Mouse (Mus musculus) layer of hippocampus, postnatal 25 days (tissue): ENCODE data around the gene Ranbp9. TPM values are rescaled to one million over a fixed set of nuclear protein-coding genes. Genes with fewer than 3 reads are reported as not detected.

Source experiments
- DNase-seq, 2 experiments: peaks; one replicate each; pipeline ENCODE4 v3.0.0; 2022; ENCODE audit warnings: mixed read lengths in 2 of 2, low spot score in 1 of 2; ENCODE audit errors: extremely low spot score in 1 of 2
- total RNA-seq, 2 experiments: library from RNA; stranded (reverse); gene quantifications; 2 replicates each; pipeline ENCODE4 v1.2.3; 2021

The Ranbp9 gene
- total RNA-seq, 2 experiments from 2014 or later: 81.4 to 82.4 TPM

DNA sequence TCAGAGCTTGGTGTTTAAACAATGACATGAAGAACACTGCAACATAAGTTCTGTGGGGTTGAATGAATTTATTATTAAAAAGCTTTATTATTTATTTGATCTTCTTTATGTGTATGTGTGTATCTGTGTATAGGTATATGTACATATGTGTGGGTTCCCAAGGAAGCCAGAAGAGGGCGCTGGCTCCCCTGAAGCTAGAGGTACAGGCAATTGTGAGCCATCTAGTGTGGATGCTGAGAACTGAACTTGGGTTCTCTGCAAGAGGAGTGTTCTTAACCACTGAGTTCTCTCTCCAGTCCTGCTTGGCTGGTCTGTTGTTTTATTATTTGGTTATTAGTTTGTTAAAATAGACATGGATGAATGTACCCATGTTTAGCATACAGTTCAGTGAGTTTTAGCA lies 108.2 kb downstream of the Ranbp9 start:
- no peak for DNase-seq

DNA sequence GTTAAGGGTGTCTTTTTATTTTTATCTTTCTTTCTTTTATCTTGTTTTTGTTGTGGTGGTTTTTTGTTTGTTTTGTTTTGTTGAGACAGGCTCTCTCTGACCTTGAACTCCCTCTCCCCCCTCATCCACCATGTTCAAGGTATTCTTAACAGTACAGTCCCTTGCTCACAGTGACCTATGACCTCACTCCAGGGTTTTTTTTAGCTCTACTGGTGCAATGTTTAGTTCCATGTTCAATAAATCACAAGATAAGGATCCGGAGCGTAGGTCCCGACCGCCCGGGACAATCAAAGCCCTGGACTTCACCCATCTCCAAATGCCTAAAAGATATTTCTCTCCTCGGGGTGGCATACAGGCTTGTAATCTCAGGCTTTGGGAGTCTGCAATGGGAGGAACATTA lies 111.0 kb downstream of the Ranbp9 start:
- DNase-seq: no peak

DNA sequence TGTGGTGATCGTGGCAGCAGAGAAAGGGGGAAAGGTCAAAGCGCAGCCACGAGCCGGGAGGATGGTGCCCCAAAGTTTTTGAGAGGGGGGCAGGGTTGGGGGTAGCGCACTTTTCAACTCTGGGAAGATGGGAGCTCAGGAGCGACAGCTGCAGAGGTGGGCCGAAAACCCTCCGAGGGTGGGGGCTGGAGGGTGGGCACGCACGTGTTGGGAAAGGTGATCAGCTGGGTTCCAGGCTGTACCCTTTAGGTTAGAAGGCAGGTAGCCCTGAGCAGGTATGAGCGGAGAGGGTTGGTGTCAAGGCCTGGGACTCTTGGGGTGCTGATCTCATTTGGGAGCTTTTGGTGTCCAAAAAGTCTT lies 115.3 kb downstream of the Ranbp9 start:
- no peak for DNase-seq

DNA sequence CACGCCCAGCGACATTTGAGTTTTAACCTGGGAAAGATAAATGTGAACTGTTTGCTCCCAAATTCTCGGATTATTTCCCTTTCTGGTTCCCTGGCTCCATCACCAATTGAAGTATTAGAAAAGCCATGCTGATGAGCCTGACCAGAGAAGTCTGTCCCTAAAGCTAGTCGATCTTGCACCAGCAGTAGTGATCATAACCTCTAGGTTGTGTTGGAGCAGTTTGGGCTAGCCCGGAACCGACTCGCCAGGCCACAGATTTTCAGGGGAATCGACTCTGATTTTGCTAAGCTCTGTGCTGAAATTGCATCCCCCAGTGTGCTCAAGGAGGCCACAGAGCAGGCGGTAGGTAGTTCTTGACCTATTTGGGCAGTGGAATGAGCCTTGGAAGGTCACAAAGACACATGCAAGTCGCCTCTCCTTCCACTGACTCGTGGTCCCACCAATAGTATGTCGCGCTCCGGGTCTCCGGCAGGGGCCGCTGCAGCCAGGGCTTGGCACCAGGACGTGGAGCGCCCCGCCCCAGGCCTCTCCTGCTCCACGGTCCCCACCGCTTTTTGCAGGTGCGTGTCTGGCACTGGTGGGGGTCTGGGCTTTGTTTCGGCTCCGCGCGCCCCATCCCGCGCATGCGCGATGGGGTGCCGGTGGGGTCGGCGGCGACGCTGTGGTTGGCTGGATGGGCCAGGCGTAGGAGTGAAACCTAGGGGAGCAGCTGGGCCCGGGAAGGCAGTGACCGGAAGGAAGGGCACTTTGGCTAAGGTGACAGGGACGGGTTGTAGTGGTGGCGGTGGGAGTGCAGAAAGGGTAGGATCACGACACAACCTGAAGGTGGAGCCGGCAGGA lies 115.9 kb downstream of the Ranbp9 start, which contains the start of gene Sirt5:
Gene Sirt5 (plus strand): TSS at position 512 of the 840 bp plus-strand sequence.
- peak; percentile 82 to 83 for DNase-seq

DNA sequence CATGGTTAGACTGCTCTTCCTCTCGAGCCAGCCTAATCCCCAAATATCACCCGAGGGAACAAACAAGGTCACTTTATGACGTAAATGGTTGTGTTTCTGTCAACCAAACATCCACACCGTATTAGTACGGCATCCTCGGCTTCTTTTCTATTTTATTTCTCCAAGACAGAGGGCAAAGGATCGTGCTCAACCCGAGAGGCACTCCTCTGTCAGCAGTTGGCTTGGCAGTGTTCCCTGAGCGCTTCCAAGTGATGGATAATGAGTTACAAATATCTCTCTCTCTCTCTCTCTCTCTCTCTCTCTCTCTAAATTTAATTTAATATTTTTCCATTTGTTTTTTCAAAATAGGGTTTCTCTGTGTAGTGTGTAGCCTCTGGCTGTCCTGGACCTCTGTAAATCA lies 118.7 kb downstream of the Ranbp9 start:
- no peak for DNase-seq

DNA sequence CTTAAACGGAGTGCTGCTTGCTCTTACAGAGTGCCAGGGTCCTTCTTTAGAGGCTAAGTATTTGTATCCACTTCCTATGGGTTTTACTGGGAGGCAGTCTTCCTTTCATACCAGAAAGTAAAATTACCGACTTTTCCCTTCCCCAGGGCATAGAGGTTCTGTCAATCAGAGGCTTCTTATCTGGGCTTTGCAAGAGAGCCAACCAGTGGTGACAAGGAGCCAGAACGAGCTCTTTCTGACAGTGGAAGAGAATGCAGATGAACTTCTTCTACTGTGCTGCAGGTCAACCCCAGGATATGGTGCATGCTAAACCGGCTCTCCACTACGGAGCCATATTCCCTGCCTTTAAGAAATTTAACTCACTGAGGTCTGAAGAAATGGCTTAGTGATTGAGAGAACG lies 120.5 kb downstream of the Ranbp9 start:
- DNase-seq: no peak

DNA sequence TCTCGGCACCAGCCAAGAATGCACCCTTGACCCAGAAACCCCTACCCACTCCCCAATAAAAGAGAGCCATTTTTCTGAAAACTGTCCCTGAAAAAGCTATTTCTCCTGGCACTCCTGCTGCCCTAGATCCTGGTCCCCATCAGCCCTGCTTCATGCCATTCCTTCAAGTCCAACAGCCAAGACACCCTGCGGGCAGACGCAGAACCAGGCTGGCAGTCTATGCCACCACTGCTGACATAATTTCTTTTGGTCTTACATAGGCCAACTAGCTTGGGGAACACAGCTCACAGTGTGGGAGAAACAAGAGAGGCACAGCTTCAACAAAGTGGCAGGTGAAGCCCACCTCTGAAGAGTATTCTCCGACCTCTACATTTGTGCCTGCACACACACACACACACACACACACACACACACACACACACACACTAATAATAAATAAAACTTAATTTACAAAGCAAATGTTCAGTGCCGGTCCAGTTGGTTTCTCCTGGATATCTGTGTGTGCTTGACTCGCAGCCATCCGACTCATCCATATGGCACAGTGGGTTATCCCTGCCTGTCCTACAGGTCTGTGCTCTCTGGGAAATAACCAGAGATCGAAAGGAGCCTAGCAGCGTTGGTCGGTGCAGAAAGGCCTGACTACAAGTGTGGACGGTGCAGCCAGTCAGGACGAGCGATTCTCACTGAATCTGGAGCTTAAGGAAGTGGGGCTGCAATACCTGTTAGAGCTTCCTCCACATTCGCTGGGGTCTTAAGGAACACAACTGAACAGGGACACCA lies 124.5 kb downstream of the Ranbp9 start:
- no peak for DNase-seq

DNA sequence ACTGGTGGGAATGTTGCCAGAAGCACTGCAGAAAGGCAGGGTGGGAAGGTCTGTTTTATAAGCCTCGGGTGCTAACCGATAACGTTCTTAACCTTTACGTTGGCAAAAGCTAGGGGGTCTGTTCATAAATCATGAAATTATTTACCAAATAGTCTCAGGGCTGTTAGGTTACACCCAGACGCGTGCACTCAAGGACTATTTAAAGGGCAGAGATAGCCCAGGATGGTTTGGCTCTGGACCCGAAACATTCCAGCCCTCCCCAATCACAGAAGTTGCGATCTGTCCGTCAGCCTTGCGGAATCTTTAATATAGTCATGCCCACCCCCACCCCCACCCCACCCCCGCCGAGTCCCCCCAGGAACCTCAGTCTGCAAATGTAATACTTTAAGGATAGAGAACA lies 126.7 kb downstream of the Ranbp9 start:
- no peak for DNase-seq

DNA sequence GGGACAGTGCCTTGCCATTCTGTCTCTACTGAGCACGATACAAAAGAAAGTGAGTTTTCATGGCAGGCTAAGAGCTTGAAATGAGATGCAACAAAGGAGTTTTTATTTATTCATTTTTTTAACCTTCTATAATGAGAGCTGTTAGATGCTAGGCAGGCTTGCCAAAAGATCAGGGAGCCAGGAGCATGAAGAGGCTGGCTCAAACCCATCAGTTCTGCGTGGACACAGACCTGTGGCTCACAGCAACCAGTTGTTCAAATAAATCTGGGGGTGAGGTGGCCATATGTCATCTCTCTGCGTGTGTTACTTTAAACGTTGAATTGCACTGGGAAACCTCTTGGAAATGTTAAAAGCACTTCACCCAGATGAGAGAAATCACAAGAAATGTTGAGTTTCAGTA lies 127.7 kb downstream of the Ranbp9 start:
- DNase-seq: no peak

Other genes starting within 250 kb of the Ranbp9 start
- 10 to 100 TPM; 86.7 to 93.1 TPM for gene Gfod1, start 177.1 kb downstream of the Ranbp9 start, total RNA-seq
- 10 to 100 TPM; 19.6 to 21.7 TPM for gene Sirt5, start 115.8 kb downstream of the Ranbp9 start, total RNA-seq
- 10 to 100 TPM; 79.5 to 91.1 TPM for gene Nol7, start 82.9 kb downstream of the Ranbp9 start, total RNA-seq
- 10 to 100 TPM; 19.2 to 22.5 TPM for gene Mcur1, start 78.9 kb upstream of the Ranbp9 start, total RNA-seq
- gene Rnf182, start 134.4 kb upstream of the Ranbp9 start, total RNA-seq: 10 to 100 TPM; 35.6 to 36.4 TPM